Mouse (Mus musculus): ENCODE measurements around the gene Hapln3.

The Hapln3 gene

GRCm38 (mm10) chr7:79130843-79131444 is at the start of gene Hapln3:
TSS of gene Hapln3 (minus strand) at chr7:79131018.
- no peak for DNase-seq (ENCODE audit: low spot score in 2 of 2)

- DNase-seq (ENCODE audit: low spot score in 2 of 2): no peak
Observed at GRCm38 (mm10) chr7:79173800-79174199, 43.0 kb upstream of the Hapln3 start.

- DNase-seq (ENCODE audit: low spot score in 2 of 2): no peak
Observed at GRCm38 (mm10) chr7:79171782-79172181, 41.0 kb upstream of the Hapln3 start.

- DNase-seq (ENCODE audit: low spot score in 2 of 2): no peak
Observed at GRCm38 (mm10) chr7:79167006-79167562, 36.3 kb upstream of the Hapln3 start.

- DNase-seq (ENCODE audit: low spot score in 2 of 2): no peak
Observed at GRCm38 (mm10) chr7:79159406-79159805, 28.6 kb upstream of the Hapln3 start.

- no peak for DNase-seq (ENCODE audit: low spot score in 2 of 2)
Observed at GRCm38 (mm10) chr7:79149522-79149921, 18.7 kb upstream of the Hapln3 start.

- peak; percentile 54 to 77 for DNase-seq (ENCODE audit: low spot score in 2 of 2)
Observed at GRCm38 (mm10) chr7:79148711-79149266, 18.0 kb upstream of the Hapln3 start, which contains the start of gene Mfge8. TSS of gene Mfge8 (minus strand) at chr7:79149060.

GRCm38 (mm10) chr7:79147931-79148653 is 17.3 kb upstream of the Hapln3 start:
- DNase-seq (ENCODE audit: low spot score in 2 of 2): no peak

GRCm38 (mm10) chr7:79147011-79147837 is 16.4 kb upstream of the Hapln3 start:
- no peak for DNase-seq (ENCODE audit: low spot score in 2 of 2)

GRCm38 (mm10) chr7:79140897-79141296 is 10.1 kb upstream of the Hapln3 start:
- DNase-seq (ENCODE audit: low spot score in 2 of 2): peak; percentile 42 to 78

- no peak for DNase-seq (ENCODE audit: low spot score in 2 of 2)
Observed at GRCm38 (mm10) chr7:79139891-79140591, 9.2 kb upstream of the Hapln3 start.

GRCm38 (mm10) chr7:79139328-79139824 is 8.6 kb upstream of the Hapln3 start:
- no peak for DNase-seq (ENCODE audit: low spot score in 2 of 2)

GRCm38 (mm10) chr7:79133391-79133790 is 2.6 kb upstream of the Hapln3 start:
- DNase-seq (ENCODE audit: low spot score in 2 of 2): no peak

GRCm38 (mm10) chr7:79130385-79130784 is 433 bp downstream of the Hapln3 start:
- DNase-seq (ENCODE audit: low spot score in 2 of 2): no peak

- no peak for DNase-seq (ENCODE audit: low spot score in 2 of 2)
Observed at GRCm38 (mm10) chr7:79129883-79130282, 935 bp downstream of the Hapln3 start.

GRCm38 (mm10) chr7:79123465-79123864 is 7.4 kb downstream of the Hapln3 start:
- peak in 1 of 2 experiments; percentile 48 for DNase-seq (ENCODE audit: low spot score in 2 of 2)

GRCm38 (mm10) chr7:79113848-79114247 is 17.0 kb downstream of the Hapln3 start:
- DNase-seq (ENCODE audit: low spot score in 2 of 2): no peak

GRCm38 (mm10) chr7:79096492-79096891 is 34.3 kb downstream of the Hapln3 start:
- DNase-seq (ENCODE audit: low spot score in 2 of 2): no peak

GRCm38 (mm10) chr7:79089111-79089510 is 41.7 kb downstream of the Hapln3 start:
- no peak for DNase-seq (ENCODE audit: low spot score in 2 of 2)

- peak in 1 of 2 experiments; percentile 70 for DNase-seq (ENCODE audit: low spot score in 2 of 2)
Observed at GRCm38 (mm10) chr7:79080572-79081399, 50.0 kb downstream of the Hapln3 start.

All from frontal cortex, postnatal 10 days (tissue).